Mouse (Mus musculus) bone marrow macrophage, adult 2 months (primary cell): Measurements from ENCODE around the gene Il16.

Source experiments
- CTCF ChIP-seq: IDR thresholded peaks from 2 replicates; pipeline ENCODE4 v1.5.1; 2012; ENCODE audit warnings: low read depth, mild to moderate bottlenecking, low read length, moderate library complexity
- POLR2A ChIP-seq: IDR thresholded peaks from 2 replicates; pipeline ENCODE4 v1.6.1; 2012; ENCODE audit warnings: mild to moderate bottlenecking, low read depth, low read length, borderline replicate concordance

DNA sequence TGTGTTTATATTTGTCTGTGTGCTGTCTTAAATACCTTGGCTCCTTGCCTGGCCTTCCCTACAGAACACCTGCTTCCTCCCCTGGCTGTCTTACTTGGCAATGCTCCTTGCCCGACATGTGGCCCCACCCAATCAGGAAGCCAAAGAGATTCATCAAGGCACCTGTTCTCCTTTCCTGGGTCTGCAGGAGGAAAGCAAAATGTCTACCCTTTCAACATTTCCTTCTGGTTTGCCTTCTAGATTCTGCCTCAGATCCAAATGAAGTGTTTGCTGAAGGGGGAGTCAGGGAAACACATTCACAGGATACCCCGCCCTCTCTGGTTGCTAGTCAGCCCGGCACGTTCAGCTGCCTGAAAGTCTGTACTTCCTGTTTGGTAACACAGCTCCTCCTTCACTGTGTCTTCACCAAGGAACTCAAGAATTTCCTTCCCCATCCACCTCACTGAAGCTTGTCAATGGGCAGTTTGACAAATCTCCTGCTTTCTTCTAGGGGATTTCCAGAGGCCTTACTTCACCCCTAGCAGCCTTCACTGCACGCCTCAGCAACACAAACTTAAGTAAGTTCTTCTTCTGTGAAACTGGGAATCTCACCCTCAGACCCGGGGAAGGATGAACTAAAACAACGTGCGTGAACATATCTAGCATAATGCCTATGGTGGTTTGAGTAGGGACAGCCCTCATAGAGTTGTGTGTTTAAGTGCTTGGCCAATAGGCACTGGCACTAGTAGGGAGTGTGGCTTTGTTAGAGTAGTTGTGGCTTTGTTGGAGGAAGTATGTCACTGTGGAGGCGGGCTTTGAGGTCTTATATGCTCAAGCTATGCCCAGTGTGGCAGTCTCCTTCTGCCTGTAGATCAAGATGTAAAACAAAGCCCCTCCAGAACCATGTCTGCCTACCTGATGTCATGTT is 86.1 kb downstream of the Il16 start:
- no peak for TF ChIP-seq CTCF
- TF ChIP-seq POLR2A, result no peak
